ENCODE assay signal across 13 mouse cellular contexts in genomic region chr2:72976036-72976435, GRCm38 (mm10). TPM values are rescaled to one million over a fixed set of nuclear protein-coding genes. Genes with fewer than 3 reads are reported as not detected.
DNase-seq lines count a peak whose midpoint lies in the region; ATAC-seq and TF ChIP-seq lines count a peak whose summit lies in the region.
"Had no signal": no experiment of that assay in that cellular context is flagged by ENCODE, and none has a peak within 500 bp of the region (broad histone marks: within the 10 kb centered on the region; RNA-seq: fewer than 3 reads in every experiment).

No protein-coding gene starts in this region.

- H3K4me2 ChIP-seq in heart, postnatal 0 days (ENCODE audit: low read depth, low read length), result peak overlapping the region; percentile 63; the same call in 1 of the 2 replicates
- no peak overlapping the region; the same call in 1 of the 2 replicates for H3K4me2 ChIP-seq in heart, embryonic 11.5 days
- peak overlapping the region; percentile 18; the same call in 1 of the 2 replicates for H3K4me2 ChIP-seq in lung, embryonic 16.5 days (ENCODE audit: low read depth, low read length)
- peak overlapping the region; percentile 91 for H3K4me2 ChIP-seq in CH12.LX (ENCODE audit: insufficient read depth, low read depth, poor library complexity, severe bottlenecking)
- H3K4me2 ChIP-seq in forebrain, embryonic 15.5 days (replicated peaks), result peak overlapping the region; percentile 25; the same call in 1 of the 2 replicates

- H3K27ac ChIP-seq in heart, postnatal 0 days (ENCODE audit: low read depth), result no peak overlapping the region
- H3K27ac ChIP-seq in heart, embryonic 11.5 days (ENCODE audit: low read depth, low read length), result no peak overlapping the region
- no peak overlapping the region for H3K27ac ChIP-seq in lung, embryonic 16.5 days (ENCODE audit: low read length)
- H3K27ac ChIP-seq in CH12.LX (ENCODE audit: insufficient read depth, low read depth), result no peak overlapping the region
- no peak overlapping the region for H3K27ac ChIP-seq in forebrain, embryonic 15.5 days (replicated peaks)

- no peak for TF ChIP-seq EP300 in heart, postnatal 0 days (IDR thresholded peaks at IDR 0.05; ENCODE audit: low read depth)
- TF ChIP-seq EP300 in CH12.LX (IDR thresholded peaks at IDR 0.05; ENCODE audit: low read length), result no peak

- TF ChIP-seq CTCF in heart, postnatal 0 days (IDR thresholded peaks at IDR 0.05; ENCODE audit: low read depth), result no peak
- no peak for TF ChIP-seq CTCF in CH12.LX (conservative IDR thresholded peaks at IDR 0.05 in 1 of 2, IDR thresholded peaks at IDR 0.05 in 1 of 2; ENCODE audit: low read depth in 2 of 2, low read length in 2 of 2)

- H3K36me3 ChIP-seq in heart, postnatal 0 days (replicated peaks; ENCODE audit: control insufficient read depth, insufficient read depth, low read length), result peaks cover 8% of the 10 kb centered on the region; the same call in 1 of the 2 replicates
- peaks cover 3% of the 10 kb centered on the region for H3K36me3 ChIP-seq in heart, embryonic 11.5 days (ENCODE audit: control insufficient read depth, insufficient read depth, low read length)
- peaks cover 2% of the 10 kb centered on the region for H3K36me3 ChIP-seq in lung, embryonic 16.5 days (ENCODE audit: control insufficient read depth, insufficient read depth, low read length)
- H3K36me3 ChIP-seq in CH12.LX (replicated peaks in 1 of 2; ENCODE audit: control insufficient read depth in 1 of 2, insufficient read depth in 1 of 2, low read length in 1 of 2), result peaks cover 8 to 22% of the 10 kb centered on the region in 2 experiments
- peaks cover 8% of the 10 kb centered on the region for H3K36me3 ChIP-seq in forebrain, embryonic 15.5 days

- no peaks in the 10 kb centered on the region for H3K9me3 ChIP-seq in heart, postnatal 0 days (replicated peaks; ENCODE audit: control insufficient read depth, low read length)
- no peaks in the 10 kb centered on the region for H3K9me3 ChIP-seq in heart, embryonic 11.5 days (replicated peaks; ENCODE audit: control insufficient read depth, low read length)
- no peaks in the 10 kb centered on the region for H3K9me3 ChIP-seq in lung, embryonic 16.5 days (ENCODE audit: control insufficient read depth, low read length)
- no peaks in the 10 kb centered on the region for H3K9me3 ChIP-seq in CH12.LX (replicated peaks; ENCODE audit: low read length)
- no peaks in the 10 kb centered on the region for H3K9me3 ChIP-seq in forebrain, embryonic 15.5 days

- H3K9ac ChIP-seq in heart, postnatal 0 days (replicated peaks; ENCODE audit: low read depth, low read length), result no peak overlapping the region
- H3K9ac ChIP-seq in heart, embryonic 11.5 days (ENCODE audit: low read depth, low read length), result no peak overlapping the region
- no peak overlapping the region for H3K9ac ChIP-seq in lung, embryonic 16.5 days (ENCODE audit: low read length)
- H3K9ac ChIP-seq in CH12.LX (ENCODE audit: insufficient read depth, low read depth), result peak overlapping the region; percentile 13; the same call in 1 of the 2 replicates
- H3K9ac ChIP-seq in forebrain, embryonic 15.5 days (replicated peaks), result no peak overlapping the region

- DNase-seq in heart, postnatal 0 days (ENCODE audit: low spot score), result no peak
- DNase-seq in lung, postnatal 4 days, result no peak
- DNase-seq in CH12.LX (ENCODE audit: extremely low read depth), result no peak
- DNase-seq in thymus, postnatal 25 days, result no peak
- DNase-seq in layer of hippocampus, adult 8-10 months (ENCODE audit: low spot score in 2 of 2), result no peak
- DNase-seq: cerebellum, postnatal 25 days; heart, postnatal 10 days; kidney, postnatal 10 days; thymus, adult 18-20 months had no signal

- H3K79me2 ChIP-seq in CH12.LX (replicated peaks; ENCODE audit: control insufficient read depth, extremely low read depth, insufficient read depth, poor library complexity, severe bottlenecking), result peaks cover 54% of the 10 kb centered on the region

- TF ChIP-seq RAD21 in CH12.LX (IDR thresholded peaks at IDR 0.05; ENCODE audit: low read depth, low read length), result no peak

- no peak for TF ChIP-seq POLR2A in CH12.LX (IDR thresholded peaks at IDR 0.05; ENCODE audit: low read depth, low read length)

- no peak overlapping the region for H3K4me3 ChIP-seq in heart, postnatal 0 days (ENCODE audit: low read depth, low read length)
- no peak overlapping the region for H3K4me3 ChIP-seq in heart, embryonic 11.5 days (ENCODE audit: low read depth, low read length)
- no peak overlapping the region for H3K4me3 ChIP-seq in lung, embryonic 16.5 days (ENCODE audit: low read length)
- peak overlapping the region in 1 of 3 experiments; percentile 56 for H3K4me3 ChIP-seq in CH12.LX (replicated peaks in 1 of 3; ENCODE audit: low read depth in 2 of 3, low read length in 2 of 3, poor library complexity in 1 of 3)
- peak overlapping the region; percentile 4; the same call in 1 of the 2 replicates for H3K4me3 ChIP-seq in forebrain, embryonic 15.5 days

- peaks cover 14% of the 10 kb centered on the region for H3K4me1 ChIP-seq in heart, postnatal 0 days (ENCODE audit: control insufficient read depth, insufficient read depth)
- peaks cover 8% of the 10 kb centered on the region; the same call in 1 of the 2 replicates for H3K4me1 ChIP-seq in heart, embryonic 11.5 days (ENCODE audit: control insufficient read depth, insufficient read depth, low read length)
- peaks cover 13% of the 10 kb centered on the region for H3K4me1 ChIP-seq in lung, embryonic 16.5 days (replicated peaks; ENCODE audit: control insufficient read depth, insufficient read depth, low read length)
- peaks cover 0 to 32% of the 10 kb centered on the region in 2 experiments; a peak in 2 of 4 replicates for H3K4me1 ChIP-seq in CH12.LX (ENCODE audit: control insufficient read depth in 1 of 2, insufficient read depth in 2 of 2)
- H3K4me1 ChIP-seq in forebrain, embryonic 15.5 days, result peaks cover 30% of the 10 kb centered on the region

- in situ Hi-C loops in CH12.LX (cut with MboI; ENCODE audit: low pct_ligation_motif_present, low pct_unique_long_range_greater_than_20kb, low sequenced_read_pairs), result no loop called here

- H3K27me3 ChIP-seq in heart, postnatal 0 days (ENCODE audit: control insufficient read depth, insufficient read depth, low read length), result no peaks in the 10 kb centered on the region
- no peaks in the 10 kb centered on the region for H3K27me3 ChIP-seq in heart, embryonic 11.5 days (ENCODE audit: control insufficient read depth, insufficient read depth, low read length)
- no peaks in the 10 kb centered on the region for H3K27me3 ChIP-seq in lung, embryonic 16.5 days (ENCODE audit: control insufficient read depth, insufficient read depth, low read depth, low read length)
- H3K27me3 ChIP-seq in CH12.LX (replicated peaks), result no peaks in the 10 kb centered on the region
- no peaks in the 10 kb centered on the region for H3K27me3 ChIP-seq in forebrain, embryonic 15.5 days

- dilution Hi-C loops in CH12.LX (cut with MboI; ENCODE audit: extremely low pct_ligation_motif_present, extremely low pct_unique_long_range_greater_than_20kb, low sequenced_read_pairs), result no loop called here

- no peak for ATAC-seq in heart, postnatal 0 days (ENCODE audit: insufficient read depth, low read depth)
- no peak for ATAC-seq in heart, embryonic 11.5 days (replicated peaks; ENCODE audit: insufficient number of reproducible peaks, low FRiP score, low TSS enrichment)
- no peak for ATAC-seq in lung, embryonic 16.5 days (ENCODE audit: low read depth)
- no peak for ATAC-seq in forebrain, embryonic 15.5 days (replicated peaks)

TF ChIP-seq in CH12.LX, 34 proteins besides CTCF, POLR2A, EP300 and RAD21:
- TF ChIP-seq RCOR1 (conservative IDR thresholded peaks at IDR 0.05; ENCODE audit: low read depth, low read length) (no peak), TBP (conservative IDR thresholded peaks at IDR 0.05; ENCODE audit: low read depth, low read length) (no peak), MAFK (IDR thresholded peaks at IDR 0.05; ENCODE audit: insufficient replicate concordance, low read length) (no peak)

RNA-seq across cellular contexts. Expression of gene Sp3, which starts 4.2 kb away (rescaled TPM):
- total RNA-seq in heart, postnatal 0 days (2014; rRNA removed; ENCODE audit: low replicate concordance), result 62.1 and 72.7 TPM in 2 replicates
- 24.7 and 28.3 TPM in 2 replicates for polyA plus RNA-seq in heart, postnatal 0 days (2015; fragmentation: Nextera tagmentation; extraction: Ambion mirVana)
- 37.0 and 40.2 TPM in 2 replicates for polyA plus RNA-seq in heart, embryonic 11.5 days (2014; fragmentation: Nextera tagmentation; extraction: Ambion mirVana)
- polyA plus RNA-seq in lung, embryonic 16.5 days (2015; fragmentation: Nextera tagmentation; extraction: Ambion mirVana), result 59.4 TPM in 2 replicates
- total RNA-seq in CH12.LX (2012; rRNA removed) (37.7 and 41.8 TPM in 2 replicates), CH12.LX (2014; rRNA removed) (86.8 and 95.7 TPM in 2 replicates)
- 33.8 and 40.4 TPM in 2 replicates for polyA plus RNA-seq in CH12.LX (2012; ENCODE audit: insufficient read length, low read depth)
- polyA plus RNA-seq in forebrain, embryonic 15.5 days (2015; fragmentation: Nextera tagmentation; extraction: Ambion mirVana), result 57.6 and 61.4 TPM in 2 replicates
- total RNA-seq in layer of hippocampus, adult 8-10 months (2022), result 10 to 100 TPM; 58.5 to 74.7 (median 68.0) TPM

RNA-seq across cellular contexts. Expression of gene Gm11084, which starts 10.5 kb away (rescaled TPM):
- total RNA-seq in heart, postnatal 0 days (2014; rRNA removed; ENCODE audit: low replicate concordance), result not detected in 2 replicates
- not detected in 2 replicates for polyA plus RNA-seq in heart, postnatal 0 days (2015; fragmentation: Nextera tagmentation; extraction: Ambion mirVana)
- not detected in 2 replicates for polyA plus RNA-seq in heart, embryonic 11.5 days (2014; fragmentation: Nextera tagmentation; extraction: Ambion mirVana)
- not detected in 2 replicates for polyA plus RNA-seq in lung, embryonic 16.5 days (2015; fragmentation: Nextera tagmentation; extraction: Ambion mirVana)
- total RNA-seq in CH12.LX (2012; rRNA removed), result not detected in 2 replicates
- total RNA-seq in CH12.LX (2014; rRNA removed), result not detected in 2 replicates
- not detected in 2 replicates for polyA plus RNA-seq in CH12.LX (2012; ENCODE audit: insufficient read length, low read depth)
- not detected in 2 replicates for polyA plus RNA-seq in forebrain, embryonic 15.5 days (2015; fragmentation: Nextera tagmentation; extraction: Ambion mirVana)
- total RNA-seq in layer of hippocampus, adult 8-10 months (2022), result not detected
- total RNA-seq: heart, postnatal 10 days; left cerebral cortex, adult 8-10 months had no signal
